Mouse (Mus musculus) limb, embryonic 11.5 days (tissue): ENCODE data around the gene Tacr1. TPM values are rescaled to one million over a fixed set of nuclear protein-coding genes. Genes with fewer than 3 reads are reported as not detected.

Source experiments
- ATAC-seq: fragments of 200-750 bp; cut with Nextera tagmentation; 2 replicates; pipeline ENCODE4 v1.8.0; 2017; ENCODE audit warnings: low read depth; ENCODE audit not compliant: insufficient number of reproducible peaks, low FRiP score, low TSS enrichment
- DNase-seq: peaks from one replicate; pipeline ENCODE4 v3.0.0-alpha.2; 2015; ENCODE audit warnings: low spot score
- H3K27ac ChIP-seq: fragments of 300-500 bp; sonication (generic); replicated peaks from 2 replicates; pipeline ENCODE4 v1.5.1; 2014; ENCODE audit warnings: low read depth, mild to moderate bottlenecking, low read length
- H3K27me3 ChIP-seq: fragments of 300-500 bp; sonication (generic); 2 replicates; pipeline ENCODE4 v1.6.1; 2014; ENCODE audit warnings: mild to moderate bottlenecking, low read length, mixed read lengths; ENCODE audit not compliant: control insufficient read depth, insufficient read depth
- H3K36me3 ChIP-seq: fragments of 300-500 bp; sonication (generic); 2 replicates; pipeline ENCODE4 v1.6.1; 2014; ENCODE audit warnings: mild to moderate bottlenecking, low read length, moderate library complexity, mixed read lengths; ENCODE audit not compliant: control insufficient read depth, insufficient read depth
- H3K4me1 ChIP-seq: fragments of 300-500 bp; sonication (generic); 2 replicates; pipeline ENCODE4 v1.6.1; 2014; ENCODE audit warnings: low read length, mixed read lengths; ENCODE audit not compliant: control insufficient read depth, insufficient read depth
- H3K4me2 ChIP-seq: fragments of 300-500 bp; sonication (generic); 2 replicates; pipeline ENCODE4 v1.6.1; 2014; ENCODE audit warnings: low read depth, mild to moderate bottlenecking, moderate library complexity; ENCODE audit not compliant: severe bottlenecking
- H3K4me3 ChIP-seq: fragments of 300-500 bp; sonication (generic); 2 replicates; pipeline ENCODE4 v1.5.1; 2014; ENCODE audit warnings: low read depth, low read length
- H3K9ac ChIP-seq: fragments of 300-500 bp; sonication (generic); 2 replicates; pipeline ENCODE4 v1.6.1; 2014; ENCODE audit warnings: mild to moderate bottlenecking, low read length
- H3K9me3 ChIP-seq: fragments of 300-500 bp; sonication (generic); 2 replicates; pipeline ENCODE4 v1.6.1; 2016; ENCODE audit warnings: low read length; ENCODE audit not compliant: control insufficient read depth
- WGBS: fragments of 180-500 bp; shearing (Covaris S2); extraction: QIAGEN DNeasy Blood & Tissue Kit; methylation state at CpG from one replicate; pipeline ENCODE4 v1.1.7; 2014; 5-methylcytosine and 5-hydroxymethylcytosine counted together
- polyA plus RNA-seq: library from polyadenylated mRNA; unstranded; fragments of >200 nt; fragmentation: Nextera tagmentation; extraction: Ambion mirVana; gene quantifications from 2 replicates; pipeline ENCODE4 v1.2.1, GENCODE M21; 2014

The Tacr1 gene
- polyA plus RNA-seq, 1 experiment from 2014 or later = 0.08 TPM

- H3K9ac ChIP-seq = no peak overlapping the region
- H3K36me3 ChIP-seq = no peaks in the 10 kb centered on the region
- no peak overlapping the region for H3K4me3 ChIP-seq
- H3K27ac ChIP-seq = no peak overlapping the region
- no peaks in the 10 kb centered on the region for H3K4me1 ChIP-seq
- no peaks in the 10 kb centered on the region for H3K27me3 ChIP-seq
- ATAC-seq (no peak), DNase-seq (no peak)
- no peak overlapping the region for H3K4me2 ChIP-seq
- no peaks in the 10 kb centered on the region for H3K9me3 ChIP-seq
- WGBS = 86% methylated on average over 5 of the region's 5 CpGs
Observed at GRCm38 (mm10) chr6:82575445-82575844, 173.3 kb downstream of the Tacr1 start.

GRCm38 (mm10) chr6:82585396-82585795 is 183.3 kb downstream of the Tacr1 start:
- H3K27me3 ChIP-seq = no peaks in the 10 kb centered on the region
- H3K4me1 ChIP-seq = no peaks in the 10 kb centered on the region
- no peak overlapping the region for H3K27ac ChIP-seq
- 50% methylated on average over 5 of the region's 6 CpGs for whole genome bisulfite sequencing
- no peak for ATAC-seq
- no peaks in the 10 kb centered on the region for H3K36me3 ChIP-seq
- no peak overlapping the region for H3K9ac ChIP-seq
- no peak overlapping the region for H3K4me2 ChIP-seq
- no peak overlapping the region for H3K4me3 ChIP-seq
- no peaks in the 10 kb centered on the region for H3K9me3 ChIP-seq
- no peak for DNase-seq

- DNase-seq = no peak
- H3K9me3 ChIP-seq = no peaks in the 10 kb centered on the region
- no peak overlapping the region for H3K4me2 ChIP-seq
- H3K27ac ChIP-seq = no peak overlapping the region
- no peaks in the 10 kb centered on the region for H3K27me3 ChIP-seq
- H3K4me3 ChIP-seq = no peak overlapping the region
- H3K4me1 ChIP-seq = no peaks in the 10 kb centered on the region
- ATAC-seq = no peak
- 88% methylated on average over 7 of the region's 7 CpGs for WGBS
- no peak overlapping the region for H3K9ac ChIP-seq
- no peaks in the 10 kb centered on the region for H3K36me3 ChIP-seq
Observed at GRCm38 (mm10) chr6:82589387-82589786, 187.3 kb downstream of the Tacr1 start.

- WGBS = 51% methylated on average over 8 of the region's 8 CpGs
- no peaks in the 10 kb centered on the region for H3K27me3 ChIP-seq
- DNase-seq (no peak), ATAC-seq (no peak)
- no peak overlapping the region for H3K4me3 ChIP-seq
- H3K36me3 ChIP-seq = no peaks in the 10 kb centered on the region
- no peak overlapping the region for H3K27ac ChIP-seq
- no peak overlapping the region for H3K9ac ChIP-seq
- H3K4me2 ChIP-seq = no peak overlapping the region
- H3K4me1 ChIP-seq = no peaks in the 10 kb centered on the region
- no peaks in the 10 kb centered on the region for H3K9me3 ChIP-seq
Observed at GRCm38 (mm10) chr6:82595461-82596090, 193.4 kb downstream of the Tacr1 start.

GRCm38 (mm10) chr6:82603228-82603627 is 201.1 kb downstream of the Tacr1 start:
- Histone ChIP-seq H3K9ac (no peak overlapping the region), H3K4me2 (no peak overlapping the region), H3K27me3 (no peaks in the 10 kb centered on the region), H3K27ac (no peak overlapping the region), H3K4me1 (no peaks in the 10 kb centered on the region), H3K36me3 (no peaks in the 10 kb centered on the region), H3K9me3 (no peaks in the 10 kb centered on the region), H3K4me3 (no peak overlapping the region)
- ATAC-seq (no peak), DNase-seq (no peak)
- 81% methylated on average over 9 of the region's 9 CpGs for WGBS

GRCm38 (mm10) chr6:82603665-82604064 is 201.5 kb downstream of the Tacr1 start:
- H3K36me3 ChIP-seq = no peaks in the 10 kb centered on the region
- H3K9ac ChIP-seq = no peak overlapping the region
- H3K4me1 ChIP-seq = no peaks in the 10 kb centered on the region
- ATAC-seq (no peak), DNase-seq (peak; percentile 46)
- H3K27me3 ChIP-seq = no peaks in the 10 kb centered on the region
- H3K9me3 ChIP-seq = no peaks in the 10 kb centered on the region
- H3K4me3 ChIP-seq = no peak overlapping the region
- H3K27ac ChIP-seq = no peak overlapping the region
- WGBS = 52% methylated on average over 2 of the region's 2 CpGs
- no peak overlapping the region for H3K4me2 ChIP-seq

GRCm38 (mm10) chr6:82604791-82605190 is 202.7 kb downstream of the Tacr1 start:
- no peak overlapping the region for H3K9ac ChIP-seq
- no peak overlapping the region for H3K4me2 ChIP-seq
- ATAC-seq (no peak), DNase-seq (no peak)
- no peaks in the 10 kb centered on the region for H3K4me1 ChIP-seq
- no peaks in the 10 kb centered on the region for H3K36me3 ChIP-seq
- no peak overlapping the region for H3K27ac ChIP-seq
- H3K9me3 ChIP-seq = no peaks in the 10 kb centered on the region
- WGBS = 69% methylated on average over 8 of the region's 8 CpGs
- H3K27me3 ChIP-seq = no peaks in the 10 kb centered on the region
- H3K4me3 ChIP-seq = no peak overlapping the region

GRCm38 (mm10) chr6:82608756-82609155 is 206.6 kb downstream of the Tacr1 start:
- H3K4me3 ChIP-seq = no peak overlapping the region
- H3K27ac ChIP-seq = no peak overlapping the region
- H3K27me3 ChIP-seq = no peaks in the 10 kb centered on the region
- no peaks in the 10 kb centered on the region for H3K4me1 ChIP-seq
- no peaks in the 10 kb centered on the region for H3K9me3 ChIP-seq
- WGBS = 91% methylated on average over 4 of the region's 4 CpGs
- H3K36me3 ChIP-seq = no peaks in the 10 kb centered on the region
- no peak overlapping the region for H3K4me2 ChIP-seq
- H3K9ac ChIP-seq = no peak overlapping the region
- DNase-seq (no peak), ATAC-seq (no peak)

- Histone ChIP-seq H3K36me3 (no peaks in the 10 kb centered on the region), H3K27me3 (no peaks in the 10 kb centered on the region), H3K4me2 (no peak overlapping the region), H3K27ac (no peak overlapping the region), H3K4me1 (no peaks in the 10 kb centered on the region), H3K4me3 (no peak overlapping the region), H3K9me3 (no peaks in the 10 kb centered on the region), H3K9ac (no peak overlapping the region)
- ATAC-seq (no peak), DNase-seq (no peak)
- WGBS = 88% methylated on average over 7 of the region's 7 CpGs
Observed at GRCm38 (mm10) chr6:82609339-82609926, 207.3 kb downstream of the Tacr1 start.
